Mouse (Mus musculus): Measurements from ENCODE around the gene Hoxa3.

Hoxa3 gene

DNA sequence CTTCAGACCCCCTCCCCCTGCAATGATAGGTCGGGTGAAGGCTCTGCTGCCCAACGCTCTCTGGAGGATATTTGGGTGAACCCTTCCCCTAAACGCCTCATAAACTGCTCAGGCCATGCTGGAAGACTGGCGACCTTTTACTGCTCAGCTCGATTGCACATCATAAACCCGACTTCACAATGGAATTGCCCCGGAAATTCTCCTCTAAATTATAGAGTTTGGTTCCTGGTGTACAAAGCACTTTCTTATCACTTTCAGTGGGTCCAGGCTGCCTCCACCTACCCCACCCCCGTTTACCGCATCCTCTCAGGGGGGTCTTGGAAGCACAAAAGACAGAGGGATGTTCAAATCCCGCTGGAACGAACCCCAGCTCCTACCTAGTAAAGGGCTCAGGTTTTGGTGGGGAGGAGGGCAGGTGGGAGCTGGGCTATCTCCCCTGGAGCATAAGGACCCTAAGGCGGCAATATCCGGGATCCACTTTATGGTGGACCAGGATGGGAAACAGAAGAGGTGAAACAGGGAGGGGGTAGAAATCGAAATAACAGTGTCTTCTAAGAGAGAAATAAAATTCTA, 5.6 kb upstream of the Hoxa3 start:
- DNase-seq (ENCODE audit: low spot score), result no peak

GRCm38 (mm10) chr6:52217895-52218642, 4.9 kb upstream of the Hoxa3 start:
- peak; percentile 1 for DNase-seq (ENCODE audit: low spot score)

DNA sequence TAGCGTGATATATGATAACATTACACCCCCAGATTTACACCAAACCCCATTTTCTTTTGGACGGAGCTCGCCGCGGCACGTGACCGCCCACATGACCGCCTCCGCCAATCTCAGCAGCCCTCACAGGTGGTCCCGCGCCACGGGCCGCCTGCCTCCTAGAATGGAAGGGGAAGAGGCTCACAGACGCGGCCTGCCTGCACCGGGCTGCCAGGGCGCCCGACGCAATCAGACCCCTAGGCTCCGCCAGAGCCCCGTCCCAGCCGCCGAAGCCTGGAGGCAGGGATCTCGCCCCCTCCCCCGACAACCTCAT, 4.3 kb upstream of the Hoxa3 start:
- peak; percentile 55 for DNase-seq (ENCODE audit: low spot score)

GRCm38 (mm10) chr6:52216691-52217458, 3.7 kb upstream of the Hoxa3 start:
- DNase-seq (ENCODE audit: low spot score), result peak; percentile 14

DNA sequence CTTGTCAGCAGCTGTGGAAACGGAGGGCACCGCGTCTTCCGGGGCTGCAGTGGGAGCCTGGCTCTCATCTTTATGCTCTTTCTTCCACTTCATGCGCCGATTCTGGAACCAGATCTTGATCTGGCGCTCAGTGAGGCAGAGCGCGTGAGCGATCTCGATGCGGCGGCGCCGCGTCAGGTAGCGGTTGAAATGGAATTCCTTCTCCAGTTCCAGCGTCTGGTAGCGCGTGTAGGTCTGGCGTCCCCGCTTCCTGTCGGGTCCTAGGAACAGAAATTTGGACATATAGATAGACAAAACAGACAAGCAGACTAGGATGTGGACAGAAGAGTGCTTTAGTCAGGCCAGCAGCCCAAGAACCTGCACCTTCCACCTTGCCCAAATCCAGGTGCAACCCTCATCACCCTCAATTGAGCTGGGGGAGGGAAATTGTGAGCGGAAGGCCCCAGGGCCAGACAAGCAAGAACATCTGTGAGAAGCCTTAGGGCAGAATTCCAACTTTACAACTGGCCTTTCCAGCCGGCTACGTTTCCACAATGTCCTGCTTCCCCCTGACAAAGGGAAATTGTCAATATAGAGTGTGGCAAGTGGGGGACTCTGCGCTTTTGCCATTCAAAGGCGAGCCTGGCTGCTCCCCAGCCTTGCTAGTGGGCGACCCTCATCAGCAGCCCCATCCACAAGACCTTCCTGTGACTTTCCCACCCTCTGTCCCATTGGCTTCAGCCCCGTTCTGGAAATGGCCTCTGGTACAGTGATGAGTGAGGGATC, 2.8 kb upstream of the Hoxa3 start:
- no peak for DNase-seq (ENCODE audit: low spot score)

DNA sequence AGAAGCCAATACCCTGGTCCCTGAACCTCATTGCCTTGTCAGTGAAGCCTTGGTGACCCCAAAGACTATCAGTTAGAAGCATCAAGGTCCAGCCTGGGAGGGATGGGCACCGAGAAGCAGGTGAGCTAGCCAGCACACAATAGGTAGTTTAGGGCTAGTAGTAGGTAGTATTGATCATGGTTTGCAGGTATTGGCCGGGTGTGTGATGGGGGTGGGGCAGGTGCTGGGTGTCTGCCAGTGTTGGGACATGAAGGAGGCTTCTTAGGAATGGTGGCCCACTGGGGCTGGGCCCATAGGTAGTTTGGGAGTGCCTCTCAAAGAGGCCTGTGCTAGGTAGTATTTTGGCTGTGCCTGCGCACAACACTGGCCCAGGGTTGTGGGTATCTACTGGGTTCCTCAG, 1.9 kb upstream of the Hoxa3 start:
- no peak for DNase-seq (ENCODE audit: low spot score)

DNA sequence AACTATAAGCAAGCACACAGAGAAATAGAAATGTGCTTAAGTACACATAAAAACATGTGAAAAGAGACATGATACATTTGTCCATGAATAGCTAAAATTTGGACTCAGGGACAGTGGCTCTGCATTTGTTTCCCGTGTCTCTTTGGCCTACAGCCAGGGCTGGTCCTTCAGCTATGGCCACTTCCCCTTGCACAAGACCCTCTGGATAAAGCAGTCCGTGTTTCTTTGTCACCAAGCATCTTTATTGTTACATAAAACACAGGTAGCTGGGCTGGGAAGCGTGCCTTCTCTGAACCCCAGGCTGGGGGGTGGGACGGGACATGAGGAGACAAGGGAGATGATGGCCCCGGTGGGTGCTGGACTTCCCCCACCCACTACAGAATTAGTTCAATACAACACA, 1.1 kb upstream of the Hoxa3 start:
- no peak for DNase-seq (ENCODE audit: low spot score)

- peak; percentile 31 for DNase-seq (ENCODE audit: low spot score)
Observed at GRCm38 (mm10) chr6:52212556-52213118, 499 bp downstream of the Hoxa3 start.

DNA sequence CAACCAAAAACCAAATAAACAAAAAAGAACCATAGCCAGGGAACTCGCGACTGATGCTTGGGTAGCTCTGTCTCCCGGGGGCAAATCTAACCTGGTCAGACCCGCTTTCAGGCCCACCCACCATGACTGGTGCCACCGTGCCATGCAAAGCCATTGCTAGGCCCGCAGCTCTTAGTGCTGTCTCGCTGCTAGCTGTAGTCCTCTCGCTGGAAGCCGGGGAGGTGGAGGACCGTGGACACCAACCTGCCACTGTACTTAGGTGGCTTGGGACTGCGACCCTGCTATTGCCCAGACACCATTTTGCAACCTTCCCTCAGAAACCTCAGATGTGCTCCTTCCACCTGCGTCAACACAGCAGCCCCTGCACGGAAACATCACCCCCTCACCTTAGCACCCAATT, 1.2 kb downstream of the Hoxa3 start:
- DNase-seq (ENCODE audit: low spot score), result no peak

- DNase-seq (ENCODE audit: low spot score), result peak; percentile 65
Observed at GRCm38 (mm10) chr6:52211170-52211935, 1.8 kb downstream of the Hoxa3 start.

DNA sequence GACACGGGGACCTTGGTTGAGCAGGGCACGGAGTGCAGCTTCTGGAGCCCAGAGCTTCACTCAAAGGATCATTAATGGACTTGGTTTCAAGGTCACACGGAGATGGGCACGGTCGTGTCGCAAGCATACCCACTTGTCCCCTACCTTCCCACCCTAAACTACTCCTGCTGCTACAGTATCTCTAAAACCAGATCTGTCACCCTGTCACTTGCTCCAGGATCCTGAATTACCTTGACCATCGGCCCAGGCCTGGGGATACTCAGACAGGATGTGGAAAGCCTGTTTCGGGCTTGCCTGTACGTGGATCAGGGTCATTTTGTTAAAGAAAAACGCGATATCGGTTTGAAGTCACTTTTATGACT, 3.5 kb downstream of the Hoxa3 start:
- DNase-seq (ENCODE audit: low spot score), result no peak

DNA sequence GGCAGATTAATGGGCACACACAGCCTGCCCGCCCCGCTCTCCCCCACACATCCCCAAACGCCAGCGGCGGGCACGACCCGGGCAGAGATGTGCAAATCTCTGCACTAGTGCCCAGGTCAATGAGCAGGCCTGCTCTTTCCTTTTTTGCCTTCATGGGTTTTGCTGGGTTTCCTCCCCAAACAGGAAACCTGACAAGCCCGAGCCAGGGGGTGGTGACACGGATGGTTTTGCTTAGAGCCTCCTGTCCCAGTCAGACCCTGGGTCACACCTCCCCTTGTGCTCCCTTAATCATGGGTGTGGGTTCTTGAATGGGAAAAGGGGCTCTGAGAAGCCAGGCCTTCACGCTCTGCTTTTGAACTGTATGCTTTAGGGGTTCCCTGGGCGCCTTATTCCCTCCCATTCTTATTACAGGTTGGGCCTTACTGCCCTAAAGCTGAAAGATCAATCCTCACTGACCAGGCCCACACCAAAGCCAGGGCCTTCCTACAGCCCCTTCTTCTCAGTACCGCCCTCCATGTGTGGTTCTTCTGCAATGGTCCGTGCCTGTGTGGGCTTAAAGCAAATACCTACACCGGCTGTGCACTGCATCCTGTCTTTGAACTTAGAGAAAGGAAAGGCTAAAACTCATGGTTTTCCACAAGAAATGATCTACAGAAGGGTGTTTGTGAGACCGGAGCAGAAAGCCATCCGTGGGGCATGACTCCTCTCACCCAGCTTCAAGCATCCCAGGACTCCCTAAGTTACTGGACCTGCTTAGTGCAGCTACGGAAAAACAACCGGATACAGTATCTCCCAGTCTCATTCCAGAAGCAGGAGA, 4.1 kb downstream of the Hoxa3 start:
- no peak for DNase-seq (ENCODE audit: low spot score)

- peak; percentile 21 for DNase-seq (ENCODE audit: low spot score)
Observed at GRCm38 (mm10) chr6:52208072-52208867, 4.9 kb downstream of the Hoxa3 start, which contains the start of gene Hoxa6. TSS of gene Hoxa6 (minus strand) at chr6:52208722.

GRCm38 (mm10) chr6:52207684-52207976, 5.5 kb downstream of the Hoxa3 start:
- DNase-seq (ENCODE audit: low spot score), result no peak

DNA sequence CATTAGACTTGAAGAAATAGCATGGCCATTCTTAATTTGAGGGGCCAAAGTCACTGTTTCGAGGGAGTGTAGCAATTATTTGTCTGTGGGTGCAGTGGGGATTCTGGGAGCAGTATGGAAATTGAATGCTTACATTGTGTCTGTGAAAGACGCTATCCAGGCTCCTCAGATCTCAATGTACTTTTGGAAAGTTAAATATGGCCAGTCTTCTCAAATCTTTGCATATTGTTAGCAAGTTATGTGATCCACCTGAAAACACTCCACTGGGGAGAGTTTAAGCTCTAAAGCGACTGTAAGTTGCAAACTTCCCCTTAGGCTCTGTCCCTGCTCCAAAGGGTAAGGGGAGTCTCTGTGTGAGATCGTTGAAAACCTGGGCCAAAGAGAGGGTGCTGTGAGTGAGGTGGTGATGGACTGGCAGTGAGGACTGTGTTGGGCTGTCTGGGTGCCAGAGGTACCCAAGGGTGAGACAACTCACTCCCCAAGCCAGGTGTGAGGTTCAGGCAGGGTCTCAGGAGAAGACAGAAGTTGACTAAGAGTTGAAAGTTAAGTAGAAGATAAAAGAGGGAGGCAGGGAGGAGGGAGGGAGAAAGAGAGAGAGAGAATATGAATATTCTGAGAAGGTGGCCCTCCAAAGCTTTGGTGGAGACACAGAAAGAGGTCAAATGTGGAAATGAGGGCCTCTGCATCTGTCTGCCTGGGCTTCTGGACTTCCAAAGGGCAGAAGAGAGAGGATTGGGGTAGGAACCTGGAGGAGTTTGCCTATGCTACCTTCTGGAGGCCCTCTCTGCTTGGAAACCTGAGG, 6.1 kb downstream of the Hoxa3 start:
- DNase-seq (ENCODE audit: low spot score), result no peak

DNA sequence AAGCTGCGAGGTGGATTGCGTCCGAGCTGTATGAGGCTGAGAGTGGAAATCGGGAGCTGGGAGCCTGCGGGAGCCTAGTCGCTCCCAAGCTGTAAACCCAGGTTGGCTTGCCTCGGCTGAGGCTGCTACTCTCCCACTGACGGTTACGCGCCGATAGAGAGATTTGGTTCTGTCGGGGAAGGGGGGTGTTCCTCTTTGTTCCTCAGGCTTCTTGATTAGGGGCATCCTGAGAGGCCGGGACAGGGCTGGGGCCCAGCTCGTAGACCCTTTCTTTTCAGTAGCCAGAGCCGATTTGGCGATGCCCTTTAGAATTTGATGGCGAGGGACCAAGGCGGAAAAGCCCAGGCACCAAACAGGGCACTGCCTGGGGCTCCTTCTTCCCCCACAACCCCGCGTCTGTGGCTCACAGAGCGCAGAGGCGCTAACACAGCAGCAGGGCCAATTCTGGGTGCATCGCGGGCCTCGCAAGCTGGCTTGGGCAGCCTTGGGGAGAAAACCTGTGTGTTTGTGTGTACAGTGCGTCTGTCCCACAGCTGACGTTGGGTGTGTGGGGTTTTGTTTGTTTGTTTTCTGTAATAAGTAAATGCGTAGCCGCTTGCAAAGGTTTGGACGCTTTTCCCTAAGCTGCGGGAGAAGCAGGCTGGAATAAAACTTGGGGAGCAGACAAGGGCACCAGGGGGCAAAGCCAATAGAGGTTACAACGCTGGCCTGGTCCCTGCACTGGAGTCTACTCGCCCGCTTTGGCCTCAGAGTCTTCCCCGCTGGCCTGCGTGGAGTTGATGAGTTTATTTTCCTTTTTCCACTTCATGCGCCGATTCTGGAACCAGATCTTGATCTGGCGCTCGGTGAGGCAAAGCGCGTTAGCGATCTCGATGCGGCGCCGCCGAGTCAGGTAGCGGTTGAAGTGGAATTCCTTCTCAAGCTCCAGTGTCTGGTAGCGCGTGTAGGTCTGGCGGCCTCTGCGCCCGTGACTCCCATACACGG, 7.2 kb downstream of the Hoxa3 start:
- no peak for DNase-seq (ENCODE audit: low spot score)

DNA sequence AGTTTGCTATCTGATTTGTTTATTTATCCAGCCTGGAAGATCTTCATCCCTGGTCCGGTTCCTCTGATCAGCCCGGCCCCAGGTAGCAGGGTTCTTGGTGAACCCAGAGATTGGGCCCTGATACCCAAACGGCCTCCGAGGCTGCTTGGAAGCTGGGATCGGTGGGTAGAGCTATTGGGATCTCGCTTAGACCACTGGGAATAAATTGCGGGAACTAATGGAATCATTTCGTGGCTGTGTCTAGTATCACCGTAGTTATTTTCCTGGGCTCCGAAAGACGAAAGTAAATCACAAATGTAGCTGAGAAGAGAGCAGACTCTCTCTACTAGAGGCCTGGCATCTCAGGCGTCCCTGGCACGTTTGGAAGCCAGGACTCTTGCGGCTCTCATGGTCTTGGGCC, 7.9 kb downstream of the Hoxa3 start:
- no peak for DNase-seq (ENCODE audit: low spot score)
